Mouse (Mus musculus) small intestine, adult 2 months (tissue): Measurements from ENCODE around the gene Nop14. TPM values are rescaled to one million over a fixed set of nuclear protein-coding genes. Genes with fewer than 3 reads are reported as not detected.

Experiments used
- H3K27ac ChIP-seq: fragments of 200-500 bp; 2 replicates; pipeline ENCODE4 v1.5.1; 2012; ENCODE audit warnings: low read depth, low read length, control low read depth, inconsistent platforms; ENCODE audit not compliant: insufficient read depth
- H3K27me3 ChIP-seq: fragments of 200-500 bp; 2 replicates; pipeline ENCODE4 v1.6.1; 2012; ENCODE audit warnings: mild to moderate bottlenecking, moderate library complexity, low read length, inconsistent platforms; ENCODE audit not compliant: control insufficient read depth, insufficient read depth
- H3K36me3 ChIP-seq: fragments of 200-500 bp; 2 replicates; pipeline ENCODE4 v1.6.1; 2012; ENCODE audit warnings: mild to moderate bottlenecking, low read length, control low read depth, inconsistent platforms; ENCODE audit not compliant: control insufficient read depth, insufficient read depth
- H3K4me1 ChIP-seq: fragments of 200-500 bp; 2 replicates; pipeline ENCODE4 v1.6.1; 2012; ENCODE audit warnings: low read length, inconsistent platforms, mixed read lengths; ENCODE audit not compliant: control insufficient read depth, insufficient read depth, insufficient read length
- H3K4me3 ChIP-seq: fragments of 200-500 bp; 2 replicates; pipeline ENCODE4 v1.5.1; 2012; ENCODE audit warnings: low read depth, mild to moderate bottlenecking, control low read depth, inconsistent platforms, low read length, moderate library complexity
- CTCF ChIP-seq: fragments of 200-500 bp; IDR thresholded peaks from 2 replicates; pipeline ENCODE4 v1.5.1; 2012; ENCODE audit warnings: low read depth, mild to moderate bottlenecking, control low read depth, inconsistent platforms, low read length, moderate library complexity, mixed read lengths; ENCODE audit not compliant: insufficient replicate concordance, insufficient read length; ENCODE audit errors: extremely low read depth
- POLR2A ChIP-seq: fragments of 200-500 bp; IDR thresholded peaks from 2 replicates; pipeline ENCODE4 v1.6.1; 2012; ENCODE audit warnings: low read depth, mild to moderate bottlenecking, control low read depth, inconsistent platforms, low read length, moderate library complexity
- WGBS: fragments of 180-500 bp; shearing (Covaris S2); methylation state at CpG from one replicate; pipeline ENCODE4 v1.1.7; 2018; 5-methylcytosine and 5-hydroxymethylcytosine counted together
- polyA plus RNA-seq: library from polyadenylated mRNA; depleted of rRNA; stranded (reverse); fragments of >200 nt; gene quantifications from 2 replicates; pipeline ENCODE4 v1.2.3, GENCODE M21; 2012; rRNA removed

Nop14 gene
- polyA plus RNA-seq, 1 experiment: 4.4 TPM

GRCm38 (mm10) chr5:34591388-34592004 lies 68.5 kb downstream of the Nop14 start:
- Histone ChIP-seq H3K27me3 (no peaks in the 10 kb centered on the region), H3K36me3 (0 out of 2 replicates have a peak, but pooled peaks cover 4% of the 10 kb centered on the region), H3K4me3 (no peak overlapping the region), H3K27ac (no peak overlapping the region), H3K4me1 (no peaks in the 10 kb centered on the region)
- 82% methylated on average over 5 of the region's 5 CpGs for WGBS
- TF ChIP-seq CTCF (no peak), POLR2A (no peak)

- H3K4me3 ChIP-seq: no peak overlapping the region
- TF ChIP-seq CTCF (no peak), POLR2A (no peak)
- 78% methylated on average over 4 of the region's 4 CpGs for WGBS
- H3K27me3 ChIP-seq: no peaks in the 10 kb centered on the region
- H3K4me1 ChIP-seq: no peaks in the 10 kb centered on the region
- H3K27ac ChIP-seq: no peak overlapping the region
- peaks cover 4% of the 10 kb centered on the region for H3K36me3 ChIP-seq
These were observed 69.2 kb downstream of the Nop14 start for GRCm38 (mm10) chr5:34590702-34591101.

GRCm38 (mm10) chr5:34590059-34590458 lies 69.9 kb downstream of the Nop14 start:
- no peak overlapping the region for H3K27ac ChIP-seq
- no peak for TF ChIP-seq CTCF
- no peak for TF ChIP-seq POLR2A
- H3K4me1 ChIP-seq: no peaks in the 10 kb centered on the region
- H3K36me3 ChIP-seq: peaks cover 4% of the 10 kb centered on the region
- H3K4me3 ChIP-seq: no peak overlapping the region
- no peaks in the 10 kb centered on the region for H3K27me3 ChIP-seq
- 64% methylated on average over 5 of the region's 5 CpGs for WGBS

Other genes starting within 250 kb of the Nop14 start
- 7.2 and 13.8 TPM in 2 replicates for gene Tnip2, start 146.2 kb downstream of the Nop14 start, polyA plus RNA-seq
- gene Sh3bp2, start 134.3 kb downstream of the Nop14 start, polyA plus RNA-seq: 5.0 and 12.4 TPM in 2 replicates
- 42.7 and 160 TPM in 2 replicates for gene Add1, start 86.5 kb downstream of the Nop14 start, polyA plus RNA-seq
- 67.5 and 78.5 TPM in 2 replicates for gene Mfsd10, start 22.9 kb downstream of the Nop14 start, polyA plus RNA-seq
- 0.38 and 0.53 TPM in 2 replicates for gene Grk4, start 231 bp upstream of the Nop14 start, polyA plus RNA-seq
- gene Htt, start 101.6 kb upstream of the Nop14 start, polyA plus RNA-seq: 4.1 and 7.3 TPM in 2 replicates
- gene Msantd1, start 247.9 kb upstream of the Nop14 start, polyA plus RNA-seq: 1.6 and 3.1 TPM in 2 replicates